Mouse (Mus musculus) ES-Bruce4 (cell line): Measurements from ENCODE around the gene Gpr171. TPM values are rescaled to one million over a fixed set of nuclear protein-coding genes. Genes with fewer than 3 reads are reported as not detected.
"Not testable (repeated sequence)": the region's sequence is repeated elsewhere in the genome, so short reads cannot be mapped to it uniquely, and the experiment has no call there.

ENCODE experiments used
- H3K27ac ChIP-seq: 2 replicates; pipeline ENCODE4 v1.5.1; 2012; ENCODE audit warnings: low read length, inconsistent platforms; ENCODE audit not compliant: insufficient read depth
- H3K27me3 ChIP-seq: 2 replicates; pipeline ENCODE4 v1.6.1; 2012; ENCODE audit warnings: mild to moderate bottlenecking, low read length, inconsistent platforms; ENCODE audit not compliant: control insufficient read depth, poor library complexity, insufficient read depth, severe bottlenecking
- H3K36me3 ChIP-seq: 2 replicates; pipeline ENCODE4 v1.6.1; 2012; ENCODE audit warnings: inconsistent platforms, mild to moderate bottlenecking, low read length, moderate library complexity; ENCODE audit not compliant: control insufficient read depth, poor library complexity, insufficient read depth, severe bottlenecking
- H3K4me1 ChIP-seq: one replicate; pipeline ENCODE4 v1.8.1; 2011; ENCODE audit warnings: low read length; ENCODE audit not compliant: control insufficient read depth, insufficient read depth
- H3K4me3 ChIP-seq: 2 replicates; pipeline ENCODE4 v1.5.1; 2011; ENCODE audit warnings: low read depth, mild to moderate bottlenecking, low read length
- H3K9ac ChIP-seq: 2 replicates; pipeline ENCODE4 v1.6.1; 2012; ENCODE audit warnings: low read depth, mild to moderate bottlenecking, inconsistent platforms; ENCODE audit not compliant: poor library complexity, severe bottlenecking
- H3K9me3 ChIP-seq: replicated peaks from 2 replicates; pipeline ENCODE4 v1.6.1; 2012; ENCODE audit warnings: mild to moderate bottlenecking, low read length, inconsistent platforms; ENCODE audit not compliant: control insufficient read depth, poor library complexity, insufficient read depth, severe bottlenecking
- CTCF ChIP-seq: IDR thresholded peaks from one replicate; pipeline ENCODE4 v1.8.1; 2011; ENCODE audit warnings: low read depth, low read length
- EP300 ChIP-seq: IDR thresholded peaks from 2 replicates; pipeline ENCODE4 v1.6.1; 2011; ENCODE audit warnings: low read depth, low read length; ENCODE audit not compliant: insufficient read depth
- POLR2A ChIP-seq: IDR thresholded peaks from one replicate; pipeline ENCODE4 v1.8.1; 2011; ENCODE audit warnings: low read length; ENCODE audit not compliant: insufficient read depth
- polyA plus RNA-seq: library from polyadenylated mRNA; stranded (reverse); fragments of >200 nt; gene quantifications from 2 replicates; pipeline ENCODE4 v1.2.4, GENCODE M21; 2011; ENCODE audit warnings: low read depth; ENCODE audit not compliant: missing spikeins, insufficient read depth, insufficient read length

Gpr171 gene
- not detected in 2 replicates for polyA plus RNA-seq

DNA sequence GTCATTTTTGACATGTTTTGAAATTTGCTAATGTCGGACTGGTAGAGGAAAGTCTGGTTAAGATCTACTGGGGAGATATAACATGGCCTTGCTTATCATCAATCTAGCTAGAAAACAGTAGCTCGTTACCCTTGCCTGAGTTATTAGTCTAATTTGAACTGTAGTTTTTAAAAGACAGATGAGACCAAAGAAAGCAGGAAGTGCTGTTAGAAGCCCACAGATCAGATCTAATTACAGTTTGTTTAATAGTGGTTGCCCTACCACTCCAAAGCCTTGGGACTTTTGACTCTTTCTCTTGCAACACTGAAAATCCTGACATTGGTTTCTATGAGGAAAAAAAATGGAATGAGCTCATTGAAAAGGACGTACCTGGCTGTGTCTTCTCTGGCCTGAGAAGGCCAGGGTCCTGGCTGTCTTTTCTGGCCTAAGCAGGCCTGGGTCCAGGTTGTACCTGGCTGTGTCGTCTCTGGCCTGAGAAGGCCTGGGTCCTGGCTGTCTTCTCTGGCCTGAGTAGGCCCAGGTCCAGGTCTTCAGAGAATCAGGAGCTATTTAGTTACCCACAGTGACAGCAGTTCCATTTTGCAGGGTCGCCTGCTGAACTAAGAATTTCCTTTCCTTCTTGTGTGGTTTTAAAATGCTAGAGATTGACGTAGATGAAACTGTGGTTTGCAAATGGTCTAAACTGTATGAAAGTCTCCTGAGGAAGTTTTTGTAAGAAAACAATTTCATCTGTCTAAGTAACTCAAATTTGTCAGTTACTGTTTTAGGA lies at the start of gene Gpr171:
Gene Gpr171, minus strand, starts transcription at position 604 of the 769 bp plus-strand sequence.
- H3K27me3 ChIP-seq = no peaks in the 10 kb centered on the region
- no peak for TF ChIP-seq CTCF
- no peak for TF ChIP-seq POLR2A
- no peak for TF ChIP-seq EP300
- no peaks in the 10 kb centered on the region for H3K9me3 ChIP-seq
- no peak within 1 kb of the TSS for H3K9ac ChIP-seq
- H3K4me3 ChIP-seq = no peak within 1 kb of the TSS
- H3K4me1 ChIP-seq = no peaks in the 10 kb centered on the region
- H3K36me3 ChIP-seq = no peaks in the 10 kb centered on the region
- H3K27ac ChIP-seq = no peak within 1 kb of the TSS

- H3K36me3 ChIP-seq = no peaks in the 10 kb centered on the region
- no peak overlapping the region for H3K4me3 ChIP-seq
- H3K4me1 ChIP-seq = no peaks in the 10 kb centered on the region
- no peaks in the 10 kb centered on the region for H3K27me3 ChIP-seq
- H3K27ac ChIP-seq = no peak overlapping the region
- no peak overlapping the region for H3K9ac ChIP-seq
- H3K9me3 ChIP-seq = no peaks in the 10 kb centered on the region
- TF ChIP-seq EP300 (no peak), POLR2A (no peak), CTCF (no peak)
Measured at GRCm38 (mm10) chr3:59150624-59151023, 49.0 kb upstream of the Gpr171 start.

DNA sequence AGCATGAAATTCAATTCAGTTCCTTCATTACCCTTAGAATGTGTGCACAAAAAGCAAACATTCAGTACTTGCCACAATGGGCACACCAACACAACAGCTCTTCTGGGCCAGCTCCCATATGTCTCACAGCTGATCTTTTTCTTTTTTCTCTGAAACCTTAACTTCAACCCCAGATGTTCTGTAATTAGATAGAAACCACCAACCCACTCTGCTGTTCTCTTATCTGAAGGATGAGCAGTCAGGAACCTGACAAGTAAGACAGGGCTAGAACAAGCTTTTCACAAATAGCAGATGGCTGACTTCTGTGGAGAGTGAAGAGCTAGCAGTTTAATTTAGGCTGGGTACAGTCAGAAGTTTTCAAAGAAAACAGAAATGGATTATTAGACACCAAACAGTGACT lies 48.0 kb upstream of the Gpr171 start:
- H3K9me3 ChIP-seq = no peaks in the 10 kb centered on the region
- no peaks in the 10 kb centered on the region for H3K36me3 ChIP-seq
- no peak overlapping the region for H3K27ac ChIP-seq
- H3K27me3 ChIP-seq = no peaks in the 10 kb centered on the region
- no peak overlapping the region for H3K9ac ChIP-seq
- H3K4me1 ChIP-seq = no peaks in the 10 kb centered on the region
- TF ChIP-seq CTCF (no peak), EP300 (no peak), POLR2A (no peak)
- H3K4me3 ChIP-seq = no peak overlapping the region

GRCm38 (mm10) chr3:59145194-59145593 lies 43.6 kb upstream of the Gpr171 start:
- Histone ChIP-seq H3K9me3 (no peaks in the 10 kb centered on the region), H3K27ac (no peak overlapping the region)

DNA sequence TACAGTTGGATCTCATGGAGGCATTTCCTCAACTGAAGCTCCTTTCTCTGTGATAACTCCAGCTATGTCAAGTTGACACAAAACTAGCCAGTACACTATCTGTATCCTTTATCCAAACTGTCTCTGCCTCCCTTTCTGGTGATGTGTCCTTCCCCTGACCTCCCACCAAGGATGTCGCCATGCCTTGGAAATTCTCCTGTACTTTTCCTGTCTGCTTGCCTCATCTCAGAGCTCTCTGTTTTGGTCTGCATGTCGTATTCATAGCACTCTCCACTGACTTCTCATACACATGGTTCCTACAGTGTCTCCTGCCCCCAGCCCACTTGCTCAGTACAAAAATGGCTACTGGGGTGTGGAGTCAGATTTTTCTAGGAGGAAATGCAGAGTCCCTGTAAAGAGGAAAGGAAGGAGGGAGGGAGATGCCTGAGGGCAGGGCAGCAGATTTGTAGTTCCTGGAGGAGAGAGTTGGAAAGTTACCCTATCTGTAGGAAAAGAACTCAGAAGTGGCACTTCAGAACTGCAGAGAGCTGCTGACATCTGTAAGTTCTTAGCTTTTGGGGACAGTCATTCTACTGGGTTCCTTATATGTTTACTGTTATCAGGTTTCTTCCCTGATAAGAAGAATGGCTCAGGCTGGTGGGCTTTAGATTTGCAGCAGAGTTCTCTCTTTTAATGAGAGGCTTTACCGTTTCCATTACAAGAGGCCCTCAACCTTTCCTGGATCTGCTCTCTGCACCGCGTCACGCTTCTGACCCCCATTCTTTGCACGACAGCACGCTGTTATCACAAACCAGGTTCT lies 40.1 kb upstream of the Gpr171 start:
- H3K9ac ChIP-seq = no peak overlapping the region
- no peak for TF ChIP-seq POLR2A
- TF ChIP-seq EP300 = no peak
- TF ChIP-seq CTCF = no peak
- no peak overlapping the region for H3K27ac ChIP-seq
- H3K4me1 ChIP-seq = no peaks in the 10 kb centered on the region
- no peaks in the 10 kb centered on the region for H3K9me3 ChIP-seq
- no peak overlapping the region for H3K4me3 ChIP-seq
- no peaks in the 10 kb centered on the region for H3K36me3 ChIP-seq
- H3K27me3 ChIP-seq = no peaks in the 10 kb centered on the region

More at GRCm38 (mm10) chr3:59145194-59145593, 43.6 kb upstream of the Gpr171 start:
- Histone ChIP-seq H3K36me3 (no peaks in the 10 kb centered on the region), H3K27me3 (no peaks in the 10 kb centered on the region), H3K4me3 (no peak overlapping the region), H3K9ac (no peak overlapping the region), H3K4me1 (no peaks in the 10 kb centered on the region)
- TF ChIP-seq CTCF (no peak), POLR2A (no peak), EP300 (no peak)

- not testable (repeated sequence) for H3K4me1 ChIP-seq, H3K27ac ChIP-seq, H3K9me3 ChIP-seq, H3K4me3 ChIP-seq, H3K27me3 ChIP-seq, H3K36me3 ChIP-seq, H3K9ac ChIP-seq
Measured at GRCm38 (mm10) chr3:59140941-59141340, 39.3 kb upstream of the Gpr171 start.
